Mouse (Mus musculus): Measurements from ENCODE around the gene Ciao1. TPM values are rescaled to one million over a fixed set of nuclear protein-coding genes. Genes with fewer than 3 reads are reported as not detected.

Gene Ciao1
- total RNA-seq, 1 experiment = 86.2 TPM

DNA sequence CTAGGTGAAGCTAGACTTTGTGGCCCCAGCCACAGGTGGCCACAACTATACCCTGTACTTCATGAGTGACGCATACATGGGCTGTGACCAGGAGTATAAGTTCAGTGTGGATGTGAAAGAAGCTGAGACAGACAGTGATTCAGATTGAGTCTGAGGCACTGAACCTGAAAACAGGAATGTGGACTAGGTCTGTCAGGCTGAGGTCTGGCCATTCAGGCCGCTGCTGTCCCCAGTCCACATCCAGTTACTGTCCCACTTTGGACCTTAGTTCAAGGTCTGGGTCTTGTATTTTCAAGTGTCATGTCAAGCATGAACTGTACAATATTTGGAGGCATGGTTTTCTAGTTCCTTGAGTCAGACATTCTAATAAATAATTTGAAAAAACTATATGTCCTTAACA is 7.6 kb downstream of the Ciao1 start:
- H3K9me3 ChIP-seq (ENCODE audit: control insufficient read depth, insufficient read depth, low read depth, low read length) = no peaks in the 10 kb centered on the region
- no peak for TF ChIP-seq MAFK (IDR thresholded peaks at IDR 0.05; ENCODE audit: insufficient read depth, low read depth, low read length)
- no peak for TF ChIP-seq HCFC1 (IDR thresholded peaks at IDR 0.05; ENCODE audit: borderline replicate concordance, insufficient read depth, low read length)
- TF ChIP-seq CHD2 (IDR thresholded peaks at IDR 0.05; ENCODE audit: low read depth, low read length) = no peak
- TF ChIP-seq ZNF384 (IDR thresholded peaks at IDR 0.05; ENCODE audit: low read depth, low read length) = no peak
- TF ChIP-seq ZC3H11A (IDR thresholded peaks at IDR 0.05; ENCODE audit: borderline replicate concordance, low read depth, low read length) = no peak
- no peak for DNase-seq (ENCODE audit: low read depth, low spot score)
- no peaks in the 10 kb centered on the region for H3K4me1 ChIP-seq (ENCODE audit: control insufficient read depth in 2 of 2, insufficient read depth in 2 of 2, low read length in 2 of 2, poor library complexity in 1 of 2)
- H3K9ac ChIP-seq (ENCODE audit: insufficient read depth, low read depth, low read length, poor library complexity, severe bottlenecking) = no peak overlapping the region
- no peak overlapping the region for H3K27ac ChIP-seq (ENCODE audit: insufficient read depth, low read depth, low read length, poor library complexity, severe bottlenecking)
- peaks cover 42% of the 10 kb centered on the region for H3K36me3 ChIP-seq (ENCODE audit: control insufficient read depth, insufficient read depth, low read length, poor library complexity, severe bottlenecking)
- in situ Hi-C loops (cut with MboI; ENCODE audit: low sequenced_read_pairs in 2 of 2, unreplicated experiment in 2 of 2) = loop anchor here (25.0 kb wide), 2 partner anchors 1397 to 1872 kb away; partner anchors contain the start of gene Polr1b (in 1 of the 2)
- H3K4me3 ChIP-seq (ENCODE audit: insufficient read depth in 1 of 2, low read depth in 1 of 2, low read length in 2 of 2, poor library complexity in 1 of 2, severe bottlenecking in 1 of 2) = no peak overlapping the region

DNA sequence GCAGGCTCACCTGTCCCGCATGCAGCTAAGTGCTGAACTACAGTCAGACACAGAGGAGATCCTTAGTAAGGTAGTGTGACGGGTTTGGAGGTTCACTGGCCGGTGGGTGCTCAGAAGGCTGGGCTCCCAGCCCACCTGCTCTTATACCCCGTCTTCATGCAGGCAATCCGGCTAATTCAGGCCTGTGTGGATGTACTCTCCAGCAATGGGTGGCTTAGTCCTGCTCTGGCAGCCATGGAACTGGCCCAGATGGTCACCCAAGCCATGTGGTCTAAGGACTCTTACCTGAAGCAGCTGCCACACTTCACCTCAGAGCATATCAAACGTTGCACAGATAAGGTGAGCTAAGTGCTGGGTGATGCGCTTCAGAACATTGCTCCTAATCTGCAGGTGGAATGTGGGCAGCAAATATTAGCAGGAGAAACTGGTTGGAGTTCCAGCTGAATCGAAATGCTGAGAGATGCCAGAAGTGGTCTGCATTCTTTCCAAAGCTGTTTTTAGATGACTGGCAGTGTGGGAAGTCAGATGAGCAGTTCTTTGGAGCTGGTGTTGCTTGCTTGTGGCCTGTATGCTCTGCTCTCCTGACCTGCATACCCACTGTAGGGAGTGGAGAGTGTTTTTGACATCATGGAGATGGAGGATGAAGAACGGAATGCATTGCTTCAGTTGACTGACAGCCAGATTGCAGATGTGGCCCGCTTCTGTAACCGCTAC is 9.6 kb downstream of the Ciao1 start:
- Histone ChIP-seq H3K27ac (ENCODE audit: insufficient read depth, low read depth, low read length, poor library complexity, severe bottlenecking) (no peak overlapping the region), H3K9me3 (ENCODE audit: control insufficient read depth, insufficient read depth, low read depth, low read length) (no peaks in the 10 kb centered on the region), H3K36me3 (ENCODE audit: control insufficient read depth, insufficient read depth, low read length, poor library complexity, severe bottlenecking) (peaks cover 49% of the 10 kb centered on the region), H3K9ac (ENCODE audit: insufficient read depth, low read depth, low read length, poor library complexity, severe bottlenecking) (no peak overlapping the region), H3K4me3 (ENCODE audit: insufficient read depth in 1 of 2, low read depth in 1 of 2, low read length in 2 of 2, poor library complexity in 1 of 2, severe bottlenecking in 1 of 2) (no peak overlapping the region), H3K4me1 (ENCODE audit: control insufficient read depth in 2 of 2, insufficient read depth in 2 of 2, low read length in 2 of 2, poor library complexity in 1 of 2) (no peaks in the 10 kb centered on the region)
- in situ Hi-C loops (cut with MboI; ENCODE audit: low sequenced_read_pairs in 2 of 2, unreplicated experiment in 2 of 2) = loop anchor here (10.0 to 25.0 kb wide), 4 partner anchors 567 to 1874 kb away; partner anchors contain the start of gene Polr1b (in 1 of the 2)
- DNase-seq (ENCODE audit: low read depth, low spot score) = no peak
- TF ChIP-seq CHD2 (IDR thresholded peaks at IDR 0.05; ENCODE audit: low read depth, low read length) = no peak
- no peak for TF ChIP-seq ZC3H11A (IDR thresholded peaks at IDR 0.05; ENCODE audit: borderline replicate concordance, low read depth, low read length)
- no peak for TF ChIP-seq MAFK (IDR thresholded peaks at IDR 0.05; ENCODE audit: insufficient read depth, low read depth, low read length)
- no peak for TF ChIP-seq ZNF384 (IDR thresholded peaks at IDR 0.05; ENCODE audit: low read depth, low read length)
- TF ChIP-seq HCFC1 (IDR thresholded peaks at IDR 0.05; ENCODE audit: borderline replicate concordance, insufficient read depth, low read length) = no peak

DNA sequence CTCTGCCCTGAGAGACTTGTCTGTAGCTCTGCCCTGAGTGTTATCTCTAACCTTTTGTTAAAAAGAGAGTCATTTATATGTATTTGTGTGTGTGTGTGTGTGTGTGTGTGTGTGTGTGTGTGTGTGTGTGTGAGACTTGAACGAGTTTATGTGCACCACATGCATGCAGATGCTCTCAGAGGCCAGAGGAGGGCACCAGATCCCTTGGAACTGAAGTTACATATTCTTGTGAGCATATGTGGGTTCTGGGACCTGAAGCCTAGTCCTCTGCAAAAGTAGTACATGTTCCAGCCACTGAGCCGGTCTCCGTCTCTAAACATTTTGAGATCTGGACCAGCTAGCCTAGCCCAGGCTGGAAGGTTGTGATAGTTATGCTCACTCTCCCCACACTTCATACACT is 22.4 kb downstream of the Ciao1 start:
- H3K4me1 ChIP-seq (ENCODE audit: control insufficient read depth in 2 of 2, insufficient read depth in 2 of 2, low read length in 2 of 2, poor library complexity in 1 of 2) = no peaks in the 10 kb centered on the region
- H3K36me3 ChIP-seq (ENCODE audit: control insufficient read depth, insufficient read depth, low read length, poor library complexity, severe bottlenecking) = peaks cover 69% of the 10 kb centered on the region
- H3K9me3 ChIP-seq (ENCODE audit: control insufficient read depth, insufficient read depth, low read depth, low read length) = no peaks in the 10 kb centered on the region
- in situ Hi-C loops (cut with MboI; ENCODE audit: low sequenced_read_pairs in 2 of 2, unreplicated experiment in 2 of 2) = loop anchor here (25.0 kb wide), 2 partner anchors 1412 to 1887 kb away; partner anchors contain the start of gene Polr1b (in 1 of the 2)
- no peak for DNase-seq (ENCODE audit: low read depth, low spot score)
- no peak overlapping the region for H3K27ac ChIP-seq (ENCODE audit: insufficient read depth, low read depth, low read length, poor library complexity, severe bottlenecking)
- H3K4me3 ChIP-seq (ENCODE audit: insufficient read depth in 1 of 2, low read depth in 1 of 2, low read length in 2 of 2, poor library complexity in 1 of 2, severe bottlenecking in 1 of 2) = no peak overlapping the region
- no peak overlapping the region for H3K9ac ChIP-seq (ENCODE audit: insufficient read depth, low read depth, low read length, poor library complexity, severe bottlenecking)
- TF ChIP-seq HCFC1 (IDR thresholded peaks at IDR 0.05; ENCODE audit: borderline replicate concordance, insufficient read depth, low read length) = no peak
- TF ChIP-seq CHD2 (IDR thresholded peaks at IDR 0.05; ENCODE audit: low read depth, low read length) = no peak
- no peak for TF ChIP-seq ZNF384 (IDR thresholded peaks at IDR 0.05; ENCODE audit: low read depth, low read length)
- TF ChIP-seq MAFK (IDR thresholded peaks at IDR 0.05; ENCODE audit: insufficient read depth, low read depth, low read length) = no peak
- TF ChIP-seq ZC3H11A (IDR thresholded peaks at IDR 0.05; ENCODE audit: borderline replicate concordance, low read depth, low read length) = no peak

DNA sequence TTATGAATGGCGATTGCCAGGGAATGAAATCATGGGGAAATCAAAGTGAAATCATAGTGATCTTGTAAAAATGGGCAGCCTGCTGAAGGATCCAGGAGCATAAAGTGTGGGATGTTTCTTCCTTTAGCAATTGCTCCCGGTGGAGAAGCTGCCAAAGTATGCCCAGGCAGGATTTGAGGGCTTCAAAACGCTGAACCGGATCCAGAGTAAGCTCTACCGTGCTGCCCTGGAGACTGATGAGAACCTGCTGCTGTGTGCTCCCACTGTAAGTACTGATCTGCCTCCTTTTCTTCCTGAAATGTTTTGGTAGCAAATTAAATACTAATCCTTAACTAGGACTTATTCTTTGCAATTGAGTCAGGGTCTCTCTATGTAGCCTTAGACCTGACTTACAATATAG is 29.9 kb downstream of the Ciao1 start:
- no peak overlapping the region for H3K9ac ChIP-seq (ENCODE audit: insufficient read depth, low read depth, low read length, poor library complexity, severe bottlenecking)
- no peaks in the 10 kb centered on the region for H3K9me3 ChIP-seq (ENCODE audit: control insufficient read depth, insufficient read depth, low read depth, low read length)
- in situ Hi-C loops (cut with MboI; ENCODE audit: low sequenced_read_pairs in 2 of 2, unreplicated experiment in 2 of 2) = loop anchor here in 1 of 2 experiments (25.0 kb wide), 1 partner anchor 1420 kb away; no protein-coding TSS in a partner anchor
- H3K27ac ChIP-seq (ENCODE audit: insufficient read depth, low read depth, low read length, poor library complexity, severe bottlenecking) = no peak overlapping the region
- no peak overlapping the region for H3K4me3 ChIP-seq (ENCODE audit: insufficient read depth in 1 of 2, low read depth in 1 of 2, low read length in 2 of 2, poor library complexity in 1 of 2, severe bottlenecking in 1 of 2)
- no peaks in the 10 kb centered on the region for H3K4me1 ChIP-seq (ENCODE audit: control insufficient read depth in 2 of 2, insufficient read depth in 2 of 2, low read length in 2 of 2, poor library complexity in 1 of 2)
- DNase-seq (ENCODE audit: low read depth, low spot score) = no peak
- TF ChIP-seq HCFC1 (IDR thresholded peaks at IDR 0.05; ENCODE audit: borderline replicate concordance, insufficient read depth, low read length) (no peak), CHD2 (IDR thresholded peaks at IDR 0.05; ENCODE audit: low read depth, low read length) (no peak), ZNF384 (IDR thresholded peaks at IDR 0.05; ENCODE audit: low read depth, low read length) (no peak), ZC3H11A (IDR thresholded peaks at IDR 0.05; ENCODE audit: borderline replicate concordance, low read depth, low read length) (no peak), MAFK (IDR thresholded peaks at IDR 0.05; ENCODE audit: insufficient read depth, low read depth, low read length) (no peak)
- H3K36me3 ChIP-seq (ENCODE audit: control insufficient read depth, insufficient read depth, low read length, poor library complexity, severe bottlenecking) = peaks cover 47% of the 10 kb centered on the region

All from ES-E14 (cell line).